ENCODE assay signal across 8 mouse cellular contexts in the genomic region with DNA sequence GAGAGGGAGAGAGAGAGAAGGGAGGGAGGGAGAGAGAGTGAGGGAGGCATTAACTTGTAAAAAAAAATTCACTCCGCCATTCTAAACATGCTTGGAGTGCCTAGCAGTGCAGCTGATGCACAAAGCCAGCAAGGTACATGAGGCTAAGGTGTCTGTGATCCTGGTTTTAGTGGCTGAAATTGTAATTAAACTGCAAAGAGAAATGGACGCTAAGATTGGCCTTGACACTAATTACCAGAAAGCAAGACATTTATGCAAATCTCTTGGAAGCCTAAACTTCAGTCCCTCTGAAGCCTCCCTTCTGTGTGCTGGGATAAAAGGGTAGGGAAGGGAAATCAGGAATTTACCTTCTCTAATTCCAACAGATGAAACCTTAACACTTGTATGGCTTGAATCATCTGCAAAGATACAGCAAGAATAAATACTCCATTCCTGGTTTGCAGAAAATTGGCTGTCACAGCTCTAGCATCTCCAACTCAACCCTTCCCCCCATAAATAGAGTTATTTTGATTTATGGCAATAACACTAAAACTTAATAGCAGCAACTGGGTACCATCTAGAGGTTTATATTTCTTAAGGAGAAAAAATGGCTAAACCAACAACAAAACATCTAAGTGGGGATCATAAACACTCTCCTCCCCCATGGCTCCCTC. TPM values are rescaled to one million over a fixed set of nuclear protein-coding genes. Genes with fewer than 3 reads are reported as not detected.
DNase-seq lines count a peak whose midpoint lies in the region; ATAC-seq lines count a peak whose summit lies in the region.

No protein-coding gene starts in this region.

- peaks cover 46% of the 10 kb centered on the region for H3K36me3 ChIP-seq in heart, embryonic 13.5 days
- H3K36me3 ChIP-seq in embryonic facial prominence, embryonic 13.5 days: peaks cover 2% of the 10 kb centered on the region; the same call in 1 of the 2 replicates
- peaks cover 46% of the 10 kb centered on the region for H3K36me3 ChIP-seq in hindbrain, embryonic 14.5 days (replicated peaks; ENCODE audit: control insufficient read depth, insufficient read depth)
- H3K36me3 ChIP-seq in neural tube, embryonic 12.5 days: peaks cover 17% of the 10 kb centered on the region; the same call in 1 of the 2 replicates

- peak overlapping the region; percentile 100 for H3K27ac ChIP-seq in heart, embryonic 13.5 days (replicated peaks)
- H3K27ac ChIP-seq in embryonic facial prominence, embryonic 13.5 days: 0 out of 2 replicates have a peak overlapping the region, but pooled peaks have one; percentile 9
- peak overlapping the region; percentile 99 for H3K27ac ChIP-seq in hindbrain, embryonic 14.5 days
- H3K27ac ChIP-seq in neural tube, embryonic 12.5 days: peak overlapping the region; percentile 90

- H3K9ac ChIP-seq in heart, embryonic 13.5 days: peak overlapping the region; percentile 100
- peak overlapping the region; percentile 88 for H3K9ac ChIP-seq in embryonic facial prominence, embryonic 13.5 days
- H3K9ac ChIP-seq in hindbrain, embryonic 14.5 days: peak overlapping the region; percentile 100
- H3K9ac ChIP-seq in neural tube, embryonic 12.5 days: peak overlapping the region; percentile 100

- H3K4me2 ChIP-seq in heart, embryonic 13.5 days: peak overlapping the region; percentile 70
- peak overlapping the region; percentile 90 for H3K4me2 ChIP-seq in embryonic facial prominence, embryonic 13.5 days
- H3K4me2 ChIP-seq in hindbrain, embryonic 14.5 days (replicated peaks): peak overlapping the region; percentile 93
- H3K4me2 ChIP-seq in neural tube, embryonic 12.5 days (replicated peaks): peak overlapping the region; percentile 92

- H3K4me3 ChIP-seq in heart, embryonic 13.5 days: peak overlapping the region; percentile 84
- no peak overlapping the region; the same call in none of the 2 replicates for H3K4me3 ChIP-seq in embryonic facial prominence, embryonic 13.5 days
- H3K4me3 ChIP-seq in hindbrain, embryonic 14.5 days (replicated peaks; ENCODE audit: low read length): peak overlapping the region; percentile 74
- peak overlapping the region; percentile 77 for H3K4me3 ChIP-seq in neural tube, embryonic 12.5 days

- 21% methylated on average over 2 of the region's 2 CpGs for WGBS in heart, embryonic 13.5 days
- WGBS in embryonic facial prominence, embryonic 13.5 days: 23% methylated on average over 2 of the region's 2 CpGs
- 16% methylated on average over 2 of the region's 2 CpGs for WGBS in hindbrain, embryonic 14.5 days
- 11% methylated on average over 2 of the region's 2 CpGs for WGBS in neural tube, embryonic 12.5 days

- no peak for ATAC-seq in heart, embryonic 13.5 days (ENCODE audit: extremely low read depth, insufficient number of reproducible peaks, low FRiP score, low TSS enrichment)
- ATAC-seq in embryonic facial prominence, embryonic 13.5 days (ENCODE audit: insufficient number of reproducible peaks, insufficient read depth, low FRiP score, low TSS enrichment, low read depth): no peak
- ATAC-seq in hindbrain, embryonic 14.5 days (ENCODE audit: low FRiP score): no peak
- no peak for ATAC-seq in neural tube, embryonic 12.5 days (ENCODE audit: low FRiP score, low read depth)
- ATAC-seq in granulocyte monocyte progenitor cell, adult 5-6 weeks (replicated peaks; ENCODE audit: poor library complexity, severe bottlenecking): no peak

- H3K27me3 ChIP-seq in heart, embryonic 13.5 days (replicated peaks): no peaks in the 10 kb centered on the region
- H3K27me3 ChIP-seq in embryonic facial prominence, embryonic 13.5 days: peaks cover 72% of the 10 kb centered on the region
- H3K27me3 ChIP-seq in hindbrain, embryonic 14.5 days (ENCODE audit: control insufficient read depth, insufficient read depth, low read length): no peaks in the 10 kb centered on the region
- H3K27me3 ChIP-seq in neural tube, embryonic 12.5 days (replicated peaks): no peaks in the 10 kb centered on the region

- DNase-seq in heart, postnatal 36 days: no peak
- peak; percentile 58 for DNase-seq in hindbrain, embryonic 14.5 days (ENCODE audit: low spot score)
- no peak for DNase-seq in frontal cortex, postnatal 10 days (ENCODE audit: low spot score in 2 of 2)
- no peak for DNase-seq in right cerebral cortex, postnatal 36 days (ENCODE audit: low spot score in 2 of 2)

- no peaks in the 10 kb centered on the region for H3K9me3 ChIP-seq in heart, embryonic 13.5 days
- no peaks in the 10 kb centered on the region for H3K9me3 ChIP-seq in embryonic facial prominence, embryonic 13.5 days
- H3K9me3 ChIP-seq in hindbrain, embryonic 14.5 days (ENCODE audit: control insufficient read depth, low read length): no peaks in the 10 kb centered on the region
- H3K9me3 ChIP-seq in neural tube, embryonic 12.5 days: no peaks in the 10 kb centered on the region

- H3K4me1 ChIP-seq in heart, embryonic 13.5 days: peaks cover 61% of the 10 kb centered on the region
- H3K4me1 ChIP-seq in embryonic facial prominence, embryonic 13.5 days: peaks cover 23% of the 10 kb centered on the region
- peaks cover 25% of the 10 kb centered on the region for H3K4me1 ChIP-seq in hindbrain, embryonic 14.5 days (replicated peaks; ENCODE audit: control insufficient read depth, insufficient read depth, low read length)
- peaks cover 53% of the 10 kb centered on the region for H3K4me1 ChIP-seq in neural tube, embryonic 12.5 days

- intact Hi-C loops in heart, postnatal 36 days (cut with DNase I): no loop called here

RNA-seq across cellular contexts. Expression of a gene that starts 6.2 kb away (rescaled TPM):
- polyA plus RNA-seq in heart, embryonic 13.5 days (2015; fragmentation: Nextera tagmentation; extraction: Ambion mirVana): 65.4 and 68.5 TPM in 2 replicates
- 10 to 100 TPM; 22.4 to 31.4 TPM for total RNA-seq in heart, postnatal 36 days (2021)
- polyA plus RNA-seq in embryonic facial prominence, embryonic 13.5 days (2015; fragmentation: Nextera tagmentation; extraction: Ambion mirVana): 47.4 and 59.0 TPM in 2 replicates
- polyA plus RNA-seq in hindbrain, embryonic 14.5 days (2014; fragmentation: Nextera tagmentation; extraction: Ambion mirVana): 171 and 178 TPM in 2 replicates
- polyA plus RNA-seq in neural tube, embryonic 12.5 days (2016; fragmentation: Nextera tagmentation; extraction: Ambion mirVana): 188 and 191 TPM in 2 replicates
- 12.6 and 24.4 TPM in 2 replicates for total RNA-seq in granulocyte monocyte progenitor cell, adult 5-6 weeks (2014; fragmentation: Nextera tagmentation)
- total RNA-seq in granulocyte monocyte progenitor cell, adult 5-6 weeks (2017): 15.4 and 17.6 TPM in 2 replicates

Comparison
In these comparisons a context has a peak if more than half of its experiments do, and no peak if none do; other contexts are left out.
1. H3K27ac ChIP-seq: peak in every context shown above with its lines; median percentile 100 in heart, embryonic 13.5 days; 99 in hindbrain, embryonic 14.5 days; 90 in neural tube, embryonic 12.5 days; 9 in embryonic facial prominence, embryonic 13.5 days.